Mouse (Mus musculus) kidney, embryonic 15.5 days (tissue): ENCODE measurements around the gene Klrb1f. TPM values are rescaled to one million over a fixed set of nuclear protein-coding genes. Genes with fewer than 3 reads are reported as not detected.
"Not testable (repeated sequence)": the region's sequence is repeated elsewhere in the genome, so short reads cannot be mapped to it uniquely, and the experiment has no call there.

Experiments
- ATAC-seq: fragments of 200-750 bp; cut with Nextera tagmentation; replicated peaks from 2 replicates; pipeline ENCODE4 v1.8.0; 2017; ENCODE audit warnings: moderate TSS enrichment; ENCODE audit not compliant: low FRiP score
- H3K27ac ChIP-seq: fragments of 300-500 bp; sonication (generic); 2 replicates; pipeline ENCODE4 v1.5.1; 2015; ENCODE audit warnings: mild to moderate bottlenecking, inconsistent platforms
- H3K27me3 ChIP-seq: fragments of 300-500 bp; sonication (generic); 2 replicates; pipeline ENCODE4 v1.6.1; 2015; ENCODE audit warnings: inconsistent platforms
- H3K36me3 ChIP-seq: fragments of 300-500 bp; sonication (generic); 2 replicates; pipeline ENCODE4 v1.6.1; 2015; ENCODE audit warnings: inconsistent platforms
- H3K4me1 ChIP-seq: fragments of 300-500 bp; sonication (generic); 2 replicates; pipeline ENCODE4 v1.6.1; 2015; ENCODE audit warnings: inconsistent platforms
- H3K4me2 ChIP-seq: fragments of 300-500 bp; sonication (generic); 2 replicates; pipeline ENCODE4 v1.6.1; 2015; ENCODE audit warnings: moderate library complexity, mild to moderate bottlenecking, inconsistent platforms
- H3K4me3 ChIP-seq: fragments of 300-500 bp; sonication (generic); replicated peaks from 2 replicates; pipeline ENCODE4 v1.5.1; 2015; ENCODE audit warnings: mild to moderate bottlenecking, inconsistent platforms
- H3K9ac ChIP-seq: fragments of 300-500 bp; sonication (generic); 2 replicates; pipeline ENCODE4 v1.6.1; 2015; ENCODE audit warnings: mild to moderate bottlenecking, inconsistent platforms
- H3K9me3 ChIP-seq: fragments of 300-500 bp; sonication (generic); replicated peaks from 2 replicates; pipeline ENCODE4 v1.6.1; 2016; ENCODE audit warnings: inconsistent platforms
- WGBS: fragments of 180-500 bp; shearing (Covaris S2); methylation state at CpG from one replicate; pipeline ENCODE4 v1.1.7; 2015; ENCODE audit warnings: mixed read lengths; 5-methylcytosine and 5-hydroxymethylcytosine counted together
- polyA plus RNA-seq: library from polyadenylated mRNA; unstranded; fragments of >200 nt; fragmentation: Nextera tagmentation; extraction: Ambion mirVana; gene quantifications from 2 replicates; pipeline ENCODE4 v1.2.1, GENCODE M21; 2015

Klrb1f gene
- polyA plus RNA-seq, result 0.26 and 0.29 TPM in 2 replicates

GRCm38 (mm10) chr6:129045601-129046000, at the start of gene Klrb1f:
Gene Klrb1f, plus strand, starts transcription at chr6:129045901.
- Histone ChIP-seq H3K9me3 (no peaks in the 10 kb centered on the region), H3K36me3 (no peaks in the 10 kb centered on the region), H3K4me3 (no peak within 1 kb of the TSS), H3K4me1 (peaks cover 10% of the 10 kb centered on the region), H3K4me2 (no peak within 1 kb of the TSS), H3K27ac (no peak within 1 kb of the TSS), H3K9ac (no peak within 1 kb of the TSS), H3K27me3 (no peaks in the 10 kb centered on the region)
- WGBS, result 94% methylated on average over 2 of the region's 2 CpGs
- no peak for ATAC-seq

- H3K4me1 ChIP-seq, result peaks cover 17% of the 10 kb centered on the region; the same call in 1 of the 2 replicates
- H3K4me3 ChIP-seq, result 0 out of 2 replicates have a peak overlapping the region, but pooled peaks have one; percentile 10
- no peaks in the 10 kb centered on the region for H3K9me3 ChIP-seq
- H3K27ac ChIP-seq, result peak overlapping the region; percentile 62
- no peaks in the 10 kb centered on the region for H3K36me3 ChIP-seq
- ATAC-seq, result no peak
- H3K4me2 ChIP-seq, result peak overlapping the region; percentile 39
- H3K27me3 ChIP-seq, result no peaks in the 10 kb centered on the region
- H3K9ac ChIP-seq, result no peak overlapping the region
- WGBS, result 65% methylated on average over 3 of the region's 3 CpGs
These were observed 49.5 kb upstream of the Klrb1f start for GRCm38 (mm10) chr6:128996054-128996767.

- H3K9me3 ChIP-seq, result no peaks in the 10 kb centered on the region
- H3K4me3 ChIP-seq, result 0 out of 2 replicates have a peak overlapping the region, but pooled peaks have one; percentile 10
- H3K27me3 ChIP-seq, result no peaks in the 10 kb centered on the region
- H3K27ac ChIP-seq, result peak overlapping the region; percentile 62; the same call in 1 of the 2 replicates
- H3K36me3 ChIP-seq, result no peaks in the 10 kb centered on the region
- WGBS, result 66% methylated on average over 13 of the region's 13 CpGs
- ATAC-seq, result no peak
- peak overlapping the region; percentile 39 for H3K4me2 ChIP-seq
- H3K4me1 ChIP-seq, result peaks cover 17% of the 10 kb centered on the region; the same call in 1 of the 2 replicates
- no peak overlapping the region for H3K9ac ChIP-seq
These were observed 48.8 kb upstream of the Klrb1f start for GRCm38 (mm10) chr6:128996768-128997442.

GRCm38 (mm10) chr6:129001392-129001791, 44.3 kb upstream of the Klrb1f start:
- peaks cover 4% of the 10 kb centered on the region; the same call in 1 of the 2 replicates for H3K4me1 ChIP-seq
- no peaks in the 10 kb centered on the region for H3K36me3 ChIP-seq
- WGBS, result 84% methylated on average over 2 of the region's 2 CpGs
- ATAC-seq, result no peak
- no peaks in the 10 kb centered on the region for H3K27me3 ChIP-seq
- no peak overlapping the region for H3K4me3 ChIP-seq
- no peaks in the 10 kb centered on the region for H3K9me3 ChIP-seq
- no peak overlapping the region for H3K4me2 ChIP-seq
- H3K9ac ChIP-seq, result no peak overlapping the region
- H3K27ac ChIP-seq, result no peak overlapping the region

GRCm38 (mm10) chr6:129008552-129008951, 37.1 kb upstream of the Klrb1f start:
- Histone ChIP-seq H3K9me3 (no peaks in the 10 kb centered on the region), H3K27me3 (no peaks in the 10 kb centered on the region), H3K9ac (no peak overlapping the region), H3K4me3 (no peak overlapping the region), H3K36me3 (no peaks in the 10 kb centered on the region), H3K27ac (no peak overlapping the region), H3K4me2 (no peak overlapping the region), H3K4me1 (no peaks in the 10 kb centered on the region)
- ATAC-seq, result no peak
- 87% methylated on average over 8 of the region's 8 CpGs for WGBS

GRCm38 (mm10) chr6:129009846-129010504, 35.7 kb upstream of the Klrb1f start:
- 0 out of 2 replicates have a peak, but pooled peaks have one; percentile 58 for ATAC-seq
- not testable (repeated sequence) for H3K27me3 ChIP-seq, H3K4me3 ChIP-seq, H3K36me3 ChIP-seq, H3K4me1 ChIP-seq, H3K9me3 ChIP-seq, H3K4me2 ChIP-seq, H3K9ac ChIP-seq
- 74% methylated on average over 7 of the region's 7 CpGs for WGBS
- peak overlapping the region; percentile 64; the same call in 1 of the 2 replicates for H3K27ac ChIP-seq

GRCm38 (mm10) chr6:129010505-129010873, 35.2 kb upstream of the Klrb1f start:
- H3K27me3 ChIP-seq, result no peaks in the 10 kb centered on the region
- no peak for ATAC-seq
- 85% methylated on average over 3 of the region's 3 CpGs for WGBS
- no peak overlapping the region for H3K4me2 ChIP-seq
- no peak overlapping the region for H3K4me3 ChIP-seq
- H3K4me1 ChIP-seq, result no peaks in the 10 kb centered on the region
- peak overlapping the region; percentile 64; the same call in 1 of the 2 replicates for H3K27ac ChIP-seq
- H3K9ac ChIP-seq, result no peak overlapping the region
- H3K36me3 ChIP-seq, result no peaks in the 10 kb centered on the region
- H3K9me3 ChIP-seq, result no peaks in the 10 kb centered on the region

GRCm38 (mm10) chr6:129012012-129012411, 33.7 kb upstream of the Klrb1f start:
- H3K36me3 ChIP-seq, ATAC-seq, H3K4me1 ChIP-seq, H3K9me3 ChIP-seq, H3K9ac ChIP-seq, H3K27me3 ChIP-seq, H3K27ac ChIP-seq, H3K4me2 ChIP-seq, H3K4me3 ChIP-seq: not testable (repeated sequence)
- WGBS, result 97% methylated on average over 19 of the region's 23 CpGs

- no peak overlapping the region for H3K9ac ChIP-seq
- H3K4me3 ChIP-seq, result no peak overlapping the region
- 78% methylated on average over 1 of the region's 1 CpGs for WGBS
- H3K9me3 ChIP-seq, result no peaks in the 10 kb centered on the region
- H3K36me3 ChIP-seq, result no peaks in the 10 kb centered on the region
- ATAC-seq, result no peak
- no peaks in the 10 kb centered on the region for H3K27me3 ChIP-seq
- H3K4me1 ChIP-seq, result no peaks in the 10 kb centered on the region
- no peak overlapping the region for H3K27ac ChIP-seq
- no peak overlapping the region for H3K4me2 ChIP-seq
These were observed 32.7 kb upstream of the Klrb1f start for GRCm38 (mm10) chr6:129012966-129013365.

GRCm38 (mm10) chr6:129013762-129014276, 31.9 kb upstream of the Klrb1f start:
- H3K4me1 ChIP-seq, result no peaks in the 10 kb centered on the region
- H3K36me3 ChIP-seq, result no peaks in the 10 kb centered on the region
- no peak overlapping the region for H3K4me2 ChIP-seq
- ATAC-seq, result no peak
- H3K4me3 ChIP-seq, result no peak overlapping the region
- no peaks in the 10 kb centered on the region for H3K27me3 ChIP-seq
- 77% methylated on average over 5 of the region's 5 CpGs for WGBS
- no peak overlapping the region for H3K27ac ChIP-seq
- H3K9me3 ChIP-seq, result no peaks in the 10 kb centered on the region
- H3K9ac ChIP-seq, result no peak overlapping the region

GRCm38 (mm10) chr6:129014399-129014798, 31.3 kb upstream of the Klrb1f start:
- 88% methylated on average over 1 of the region's 1 CpGs for WGBS
- no peaks in the 10 kb centered on the region for H3K4me1 ChIP-seq
- no peak for ATAC-seq
- H3K27ac ChIP-seq, result no peak overlapping the region
- no peak overlapping the region for H3K4me3 ChIP-seq
- H3K9me3 ChIP-seq, result no peaks in the 10 kb centered on the region
- H3K4me2 ChIP-seq, result no peak overlapping the region
- no peak overlapping the region for H3K9ac ChIP-seq
- no peaks in the 10 kb centered on the region for H3K27me3 ChIP-seq
- H3K36me3 ChIP-seq, result no peaks in the 10 kb centered on the region
